Mouse (Mus musculus): Measurements from ENCODE around the gene Cfap97d1.
"Not testable (repeated sequence)": the region's sequence is repeated elsewhere in the genome, so short reads cannot be mapped to it uniquely, and the experiment has no call there.

The Cfap97d1 gene

GRCm38 (mm10) chr11:101972651-101973050, 11.4 kb upstream of the Cfap97d1 start:
- DNase-seq (ENCODE audit: extremely low read depth, insufficient read length, low spot score) = no peak

GRCm38 (mm10) chr11:101973496-101973895, 10.6 kb upstream of the Cfap97d1 start:
- DNase-seq (ENCODE audit: extremely low read depth, insufficient read length, low spot score) = no peak

GRCm38 (mm10) chr11:101974181-101974580, 9.9 kb upstream of the Cfap97d1 start:
- no peak for DNase-seq (ENCODE audit: extremely low read depth, insufficient read length, low spot score)

- DNase-seq (ENCODE audit: extremely low read depth, insufficient read length, low spot score) = no peak
These were observed 9.2 kb upstream of the Cfap97d1 start for GRCm38 (mm10) chr11:101974923-101975322.

- DNase-seq (ENCODE audit: extremely low read depth, insufficient read length, low spot score) = no peak
These were observed 7.1 kb upstream of the Cfap97d1 start for GRCm38 (mm10) chr11:101976949-101977348.

GRCm38 (mm10) chr11:101979140-101979539, 4.9 kb upstream of the Cfap97d1 start:
- no peak for DNase-seq (ENCODE audit: extremely low read depth, insufficient read length, low spot score)

- DNase-seq (ENCODE audit: extremely low read depth, insufficient read length, low spot score) = no peak
These were observed 3.4 kb upstream of the Cfap97d1 start for GRCm38 (mm10) chr11:101980603-101981157.

GRCm38 (mm10) chr11:101981850-101982249, 2.2 kb upstream of the Cfap97d1 start:
- no peak for DNase-seq (ENCODE audit: extremely low read depth, insufficient read length, low spot score)

GRCm38 (mm10) chr11:101982981-101983411, 1.1 kb upstream of the Cfap97d1 start:
- no peak for DNase-seq (ENCODE audit: extremely low read depth, insufficient read length, low spot score)

GRCm38 (mm10) chr11:101983431-101983921, 603 bp upstream of the Cfap97d1 start:
- no peak for DNase-seq (ENCODE audit: extremely low read depth, insufficient read length, low spot score)

GRCm38 (mm10) chr11:101985450-101985849, 1.4 kb downstream of the Cfap97d1 start:
- DNase-seq (ENCODE audit: extremely low read depth, insufficient read length, low spot score) = not testable (repeated sequence)

- DNase-seq (ENCODE audit: extremely low read depth, insufficient read length, low spot score) = peak; percentile 64
These were observed 1.9 kb downstream of the Cfap97d1 start for GRCm38 (mm10) chr11:101985990-101986389.

- DNase-seq (ENCODE audit: extremely low read depth, insufficient read length, low spot score) = no peak
These were observed 2.8 kb downstream of the Cfap97d1 start, which contains the start of gene Dusp3 for GRCm38 (mm10) chr11:101986913-101987312. Gene Dusp3, minus strand, starts transcription at chr11:101987013.

GRCm38 (mm10) chr11:101990244-101990643, 6.2 kb downstream of the Cfap97d1 start:
- no peak for DNase-seq (ENCODE audit: extremely low read depth, insufficient read length, low spot score)

- no peak for DNase-seq (ENCODE audit: extremely low read depth, insufficient read length, low spot score)
These were observed 7.7 kb downstream of the Cfap97d1 start for GRCm38 (mm10) chr11:101991813-101992212.

- no peak for DNase-seq (ENCODE audit: extremely low read depth, insufficient read length, low spot score)
These were observed 8.3 kb downstream of the Cfap97d1 start for GRCm38 (mm10) chr11:101992411-101992810.

- no peak for DNase-seq (ENCODE audit: extremely low read depth, insufficient read length, low spot score)
These were observed 10.0 kb downstream of the Cfap97d1 start for GRCm38 (mm10) chr11:101994100-101994499.

- DNase-seq (ENCODE audit: extremely low read depth, insufficient read length, low spot score) = no peak
These were observed 11.9 kb downstream of the Cfap97d1 start for GRCm38 (mm10) chr11:101995938-101996337.

GRCm38 (mm10) chr11:101998258-101998657, 14.2 kb downstream of the Cfap97d1 start:
- DNase-seq (ENCODE audit: extremely low read depth, insufficient read length, low spot score) = peak; percentile 49

GRCm38 (mm10) chr11:101999466-101999865, 15.4 kb downstream of the Cfap97d1 start:
- no peak for DNase-seq (ENCODE audit: extremely low read depth, insufficient read length, low spot score)

- no peak for DNase-seq (ENCODE audit: extremely low read depth, insufficient read length, low spot score)
These were observed 20.2 kb downstream of the Cfap97d1 start for GRCm38 (mm10) chr11:102004251-102004650.

- no peak for DNase-seq (ENCODE audit: extremely low read depth, insufficient read length, low spot score)
These were observed 22.2 kb downstream of the Cfap97d1 start for GRCm38 (mm10) chr11:102006271-102006670.

GRCm38 (mm10) chr11:102006688-102007087, 22.6 kb downstream of the Cfap97d1 start:
- DNase-seq (ENCODE audit: extremely low read depth, insufficient read length, low spot score) = no peak
